Mouse (Mus musculus) kidney, adult 2 months (tissue): ENCODE measurements at regions not wholly inside any gene's neighbourhood (a gene's known extent, or its start where the extent isn't known, plus 50 kb on each side); places are given as distances from the start of the nearest gene placed in this dataset.

Experiments
- DNase-seq: peaks from one replicate; pipeline ENCODE4 v3.0.0; 2021
- H3K27ac ChIP-seq: fragments of 200-500 bp; 2 replicates; pipeline ENCODE4 v1.5.1; 2012; ENCODE audit warnings: low read depth, low read length, control low read depth, inconsistent platforms; ENCODE audit not compliant: insufficient read depth
- H3K27me3 ChIP-seq: fragments of 200-500 bp; replicated peaks from 2 replicates; pipeline ENCODE4 v1.6.1; 2012; ENCODE audit warnings: mild to moderate bottlenecking, moderate library complexity, low read length, inconsistent platforms; ENCODE audit not compliant: control insufficient read depth, insufficient read depth
- H3K36me3 ChIP-seq: fragments of 200-500 bp; 2 replicates; pipeline ENCODE4 v1.6.1; 2012; ENCODE audit warnings: mild to moderate bottlenecking, moderate library complexity, low read length, inconsistent platforms; ENCODE audit not compliant: control insufficient read depth, insufficient read depth
- H3K4me1 ChIP-seq: fragments of 200-500 bp; 2 replicates; pipeline ENCODE4 v1.6.1; 2011; ENCODE audit warnings: low read length; ENCODE audit not compliant: control insufficient read depth, insufficient read depth
- H3K4me3 ChIP-seq: fragments of 200-500 bp; 2 replicates; pipeline ENCODE4 v1.5.1; 2011; ENCODE audit warnings: mild to moderate bottlenecking, low read depth, low read length, control low read depth; ENCODE audit not compliant: insufficient read depth
- CTCF ChIP-seq: fragments of 200-500 bp; conservative IDR thresholded peaks from 2 replicates; pipeline ENCODE4 v1.5.1; 2011; ENCODE audit warnings: low read depth, mild to moderate bottlenecking, control low read depth, low read length, moderate library complexity, mixed read lengths; ENCODE audit not compliant: insufficient read depth, insufficient read length
- POLR2A ChIP-seq: fragments of 200-500 bp; IDR thresholded peaks from one replicate; pipeline ENCODE4 v1.6.1; 2011; ENCODE audit warnings: low read depth, low read length, control low read depth
- WGBS: fragments of 180-500 bp; shearing (Covaris S2); methylation state at CpG from one replicate; pipeline ENCODE4 v1.1.7; 2018; 5-methylcytosine and 5-hydroxymethylcytosine counted together

DNA sequence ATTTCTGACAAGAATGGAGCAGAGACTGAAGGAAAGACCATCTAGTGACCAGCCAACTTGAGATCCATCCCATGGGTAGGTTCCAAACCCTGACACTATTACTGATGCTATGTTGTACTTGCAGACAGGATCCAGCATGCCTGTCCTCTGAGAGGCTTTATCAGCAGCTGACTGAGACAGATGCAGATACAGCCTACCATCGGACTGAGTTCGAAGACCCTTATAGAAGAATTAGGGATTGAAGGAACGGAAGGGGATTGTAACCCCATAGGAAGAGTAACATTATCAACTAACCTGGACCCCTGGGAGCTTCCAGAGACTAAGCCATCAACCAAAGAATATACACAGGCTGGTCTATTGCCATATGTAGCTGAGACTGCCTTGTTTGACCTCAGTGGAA, 183.1 kb upstream of the Adcy2 start:
- no peak overlapping the region for H3K4me3 ChIP-seq
- H3K36me3 ChIP-seq, result no peaks in the 10 kb centered on the region
- no peak for DNase-seq
- H3K4me1 ChIP-seq, result no peaks in the 10 kb centered on the region
- WGBS, result 91% methylated on average over 3 of the region's 3 CpGs
- TF ChIP-seq CTCF, result no peak
- no peak for TF ChIP-seq POLR2A
- no peaks in the 10 kb centered on the region for H3K27me3 ChIP-seq
- H3K27ac ChIP-seq, result no peak overlapping the region

DNA sequence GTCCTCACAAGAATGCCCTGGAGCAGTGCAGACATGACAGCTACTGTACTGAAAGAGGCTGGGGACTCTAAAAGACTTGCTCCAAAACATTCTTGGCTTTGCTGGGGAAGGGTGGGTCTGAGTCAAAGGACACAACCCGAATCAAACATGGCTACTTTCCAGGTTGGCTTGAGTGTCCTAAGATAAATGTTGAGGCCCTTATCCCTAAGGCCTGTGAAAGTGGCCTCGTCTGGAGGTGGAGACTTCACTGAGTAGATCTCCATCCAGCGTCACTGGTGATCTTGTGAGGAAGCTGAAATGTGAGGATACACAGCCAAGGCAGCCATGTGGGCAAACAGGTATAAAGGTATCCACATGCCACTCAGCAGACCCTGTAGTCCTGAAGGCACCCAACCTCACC, 191.3 kb upstream of the Adcy2 start:
- 70% methylated on average over 3 of the region's 3 CpGs for WGBS
- no peak overlapping the region for H3K27ac ChIP-seq
- no peak for DNase-seq
- no peak overlapping the region for H3K4me3 ChIP-seq
- no peaks in the 10 kb centered on the region for H3K36me3 ChIP-seq
- H3K27me3 ChIP-seq, result no peaks in the 10 kb centered on the region
- H3K4me1 ChIP-seq, result no peaks in the 10 kb centered on the region
- TF ChIP-seq CTCF (no peak), POLR2A (no peak)

DNA sequence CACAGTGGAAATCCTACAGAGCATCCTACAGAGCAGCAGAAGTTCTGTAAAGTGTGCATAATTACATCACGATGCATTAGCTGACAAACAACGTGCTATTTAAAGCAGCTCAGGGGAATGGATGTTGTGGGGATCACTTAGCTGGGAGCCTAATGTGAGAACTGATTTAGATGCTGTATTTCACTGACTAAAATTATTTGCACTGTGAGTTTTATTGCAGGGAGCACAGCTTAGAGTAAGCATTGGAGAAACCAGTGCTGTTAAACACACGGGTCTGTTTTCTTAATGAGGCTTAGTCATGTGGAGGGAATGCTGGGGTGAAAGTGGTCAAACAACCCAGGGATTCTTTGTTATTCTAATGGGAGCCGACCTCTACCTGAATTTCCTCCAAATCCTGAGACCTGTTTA, 197.1 kb upstream of the Adcy2 start:
- Histone ChIP-seq H3K4me3 (no peak overlapping the region), H3K4me1 (no peaks in the 10 kb centered on the region), H3K27ac (no peak overlapping the region), H3K27me3 (no peaks in the 10 kb centered on the region), H3K36me3 (no peaks in the 10 kb centered on the region)
- WGBS, result 9% methylated on average over 4 of the region's 4 CpGs
- TF ChIP-seq CTCF (no peak), POLR2A (no peak)
- DNase-seq, result no peak

DNA sequence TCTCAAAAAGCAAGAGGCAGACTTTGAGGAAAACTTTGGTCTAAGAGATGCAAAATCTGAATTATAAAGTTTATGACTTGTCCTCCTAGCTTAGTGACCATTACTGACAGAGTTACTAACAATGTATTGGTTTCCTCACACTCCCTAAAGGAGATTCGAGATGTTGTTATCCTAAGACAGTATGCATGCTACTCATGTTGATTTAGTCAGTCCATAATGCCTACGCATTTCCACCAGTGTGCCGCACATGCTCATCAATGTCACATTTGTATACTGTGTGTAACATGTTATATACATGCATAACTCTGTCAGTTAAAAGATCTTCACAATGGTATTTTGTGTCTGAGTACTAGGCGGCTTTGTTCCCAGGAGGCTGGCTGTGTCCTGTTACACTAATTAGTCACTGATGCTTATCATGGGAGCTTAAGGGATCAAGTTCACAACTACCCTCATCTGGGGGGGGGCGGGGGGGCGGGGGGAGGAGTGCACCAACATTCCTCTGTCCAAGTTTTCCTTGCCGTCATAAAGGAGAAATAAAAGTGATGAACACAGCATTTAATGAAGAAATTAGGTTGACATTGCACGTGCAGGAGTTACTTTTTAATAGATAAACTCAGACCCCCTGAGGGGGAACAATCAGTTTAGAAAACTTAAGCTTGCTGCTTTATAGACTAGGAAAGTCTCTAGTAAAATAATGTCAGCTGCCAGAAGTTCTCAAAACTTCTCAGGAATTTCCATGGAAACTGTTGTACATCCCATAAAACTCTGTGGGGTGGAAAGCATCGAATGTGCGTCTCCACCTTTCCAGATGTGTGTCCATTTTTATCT, 208.6 kb upstream of the Adcy2 start:
- no peak overlapping the region for H3K4me3 ChIP-seq
- no peak overlapping the region for H3K27ac ChIP-seq
- H3K4me1 ChIP-seq, result no peaks in the 10 kb centered on the region
- no peaks in the 10 kb centered on the region for H3K27me3 ChIP-seq
- DNase-seq, result no peak
- no peak for TF ChIP-seq POLR2A
- TF ChIP-seq CTCF, result no peak
- 25% methylated on average over 10 of the region's 10 CpGs for WGBS
- no peaks in the 10 kb centered on the region for H3K36me3 ChIP-seq

DNA sequence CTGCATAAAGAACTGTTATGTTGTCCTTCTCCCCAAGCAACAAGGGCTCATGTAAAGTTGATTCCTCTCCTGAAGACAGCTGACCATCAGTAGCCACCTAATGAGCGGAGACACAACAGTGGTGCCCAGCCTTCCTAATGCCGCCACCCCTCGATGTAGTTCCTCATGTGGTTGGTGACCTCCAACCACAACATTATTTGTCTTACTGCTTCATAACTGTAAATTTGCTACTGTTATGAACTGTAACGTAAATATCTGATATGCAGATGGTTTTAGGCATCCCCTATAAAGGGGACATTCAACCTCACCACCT, 209.2 kb upstream of the Adcy2 start:
- Histone ChIP-seq H3K27me3 (no peaks in the 10 kb centered on the region), H3K4me3 (no peak overlapping the region), H3K27ac (no peak overlapping the region), H3K36me3 (no peaks in the 10 kb centered on the region), H3K4me1 (no peaks in the 10 kb centered on the region)
- TF ChIP-seq POLR2A (no peak), CTCF (no peak)
- WGBS, result 64% methylated on average over 4 of the region's 4 CpGs
- no peak for DNase-seq

DNA sequence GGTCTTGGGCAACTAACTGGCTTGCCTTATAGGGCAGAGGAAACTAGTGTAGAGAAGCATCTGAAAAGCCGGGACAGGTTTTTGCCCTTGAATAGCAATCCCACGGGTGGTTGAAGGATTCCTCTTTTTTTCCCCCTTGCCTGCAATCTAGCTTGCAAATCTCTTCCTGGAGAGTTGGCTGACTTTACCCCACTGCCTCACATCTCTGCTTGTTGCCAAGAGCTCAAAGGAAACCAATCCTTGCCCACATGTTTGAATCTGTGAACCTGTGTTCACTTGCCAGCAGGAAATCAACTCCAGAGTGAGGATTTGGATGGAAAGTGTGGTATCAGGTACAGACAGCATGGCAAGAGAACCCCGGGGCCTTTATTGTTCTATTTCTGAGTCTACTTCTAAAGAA, 217.2 kb upstream of the Adcy2 start:
- TF ChIP-seq POLR2A, result no peak
- TF ChIP-seq CTCF, result no peak
- no peak for DNase-seq
- Histone ChIP-seq H3K36me3 (no peaks in the 10 kb centered on the region), H3K27ac (no peak overlapping the region), H3K4me1 (no peaks in the 10 kb centered on the region), H3K27me3 (no peaks in the 10 kb centered on the region), H3K4me3 (no peak overlapping the region)
- 79% methylated on average over 3 of the region's 3 CpGs for WGBS

DNA sequence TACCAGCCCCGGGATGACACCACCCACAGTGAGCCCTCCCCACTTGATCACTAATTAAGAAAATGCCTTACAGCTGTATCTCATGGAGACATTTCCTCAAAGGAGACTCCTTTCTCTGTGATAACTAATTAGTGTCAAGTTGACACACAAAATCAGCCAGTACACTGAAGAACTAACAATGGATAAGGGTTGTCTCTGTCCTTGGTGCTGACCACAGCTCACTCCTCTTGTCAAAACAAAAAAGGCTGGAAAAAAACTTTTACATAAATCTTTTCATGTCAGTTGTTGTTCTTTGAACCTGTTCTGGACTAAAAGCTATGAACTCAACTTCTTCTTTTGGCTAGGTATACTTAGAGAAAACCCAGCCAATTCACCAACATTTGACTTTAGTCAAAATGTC, 221.1 kb upstream of the Adcy2 start:
- Histone ChIP-seq H3K4me3 (no peak overlapping the region), H3K27me3 (no peaks in the 10 kb centered on the region), H3K36me3 (no peaks in the 10 kb centered on the region), H3K27ac (no peak overlapping the region), H3K4me1 (no peaks in the 10 kb centered on the region)
- 55% methylated on average over 1 of the region's 1 CpGs for WGBS
- no peak for DNase-seq
- TF ChIP-seq POLR2A, result no peak
